Mouse (Mus musculus) bone marrow macrophage, adult 2 months (primary cell): ENCODE measurements around the gene Bpifa3.

Source experiments
- CTCF ChIP-seq: IDR thresholded peaks from 2 replicates; pipeline ENCODE4 v1.5.1; 2012; ENCODE audit warnings: low read depth, mild to moderate bottlenecking, low read length, moderate library complexity
- POLR2A ChIP-seq: IDR thresholded peaks from 2 replicates; pipeline ENCODE4 v1.6.1; 2012; ENCODE audit warnings: mild to moderate bottlenecking, low read depth, low read length, borderline replicate concordance

DNA sequence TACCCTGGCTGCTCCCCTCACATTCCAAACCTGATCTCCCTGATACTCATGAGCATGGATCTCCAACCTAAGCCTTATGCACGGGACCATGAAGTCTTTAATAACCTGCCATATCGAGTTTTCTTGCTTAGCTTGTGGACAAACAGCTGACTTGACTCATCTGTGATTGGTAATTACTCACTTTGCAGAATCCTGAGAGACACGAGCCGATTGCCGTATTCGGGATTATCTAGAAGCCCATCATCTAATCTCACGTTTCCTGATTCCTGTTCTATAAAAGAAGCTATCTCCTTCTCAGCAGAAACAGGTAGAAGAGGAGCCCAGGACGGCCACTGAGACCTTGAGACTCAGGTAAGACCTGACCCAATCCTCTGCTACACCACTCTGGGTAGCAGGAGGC lies 32.2 kb downstream of the Bpifa3 start, which contains the start of gene Bpifa5:
- no peak for TF ChIP-seq POLR2A
- no peak for TF ChIP-seq CTCF
